Mouse (Mus musculus): ENCODE measurements around the gene Gstm5.

- TF ChIP-seq SIN3A (IDR thresholded peaks at IDR 0.05; ENCODE audit: low read length): no peak
- no peak for TF ChIP-seq TBP (IDR thresholded peaks at IDR 0.05; ENCODE audit: low read depth, low read length)
- no peak for TF ChIP-seq MAX (IDR thresholded peaks at IDR 0.05; ENCODE audit: low read length)
- TF ChIP-seq MAFK (IDR thresholded peaks at IDR 0.05; ENCODE audit: borderline replicate concordance, low read depth, low read length): no peak
- no peak for TF ChIP-seq MEF2A (IDR thresholded peaks at IDR 0.05; ENCODE audit: extremely low read depth, insufficient replicate concordance, low read depth, low read length, poor library complexity, severe bottlenecking)
- no peak for TF ChIP-seq ETS1 (IDR thresholded peaks at IDR 0.05; ENCODE audit: low read depth, low read length)
- no peak for TF ChIP-seq EP300 (IDR thresholded peaks at IDR 0.05; ENCODE audit: low read depth in 1 of 2, low read length in 2 of 2)
- no peak for TF ChIP-seq NRF1 (IDR thresholded peaks at IDR 0.05; ENCODE audit: insufficient read depth, low read depth, low read length, poor library complexity, severe bottlenecking)
- TF ChIP-seq CTCF (IDR thresholded peaks at IDR 0.05 in 2 of 3, conservative IDR thresholded peaks at IDR 0.05 in 1 of 3; ENCODE audit: control insufficient read depth in 1 of 3, insufficient read depth in 1 of 3, low read depth in 2 of 3, low read length in 3 of 3, poor library complexity in 1 of 3, severe bottlenecking in 1 of 3): peak; percentile 46 to 61 (median 48)
- no peak for TF ChIP-seq KAT2A (conservative IDR thresholded peaks at IDR 0.05; ENCODE audit: low read depth, low read length)
- peak; percentile 55 for TF ChIP-seq SMC3 (IDR thresholded peaks at IDR 0.05; ENCODE audit: low read depth, low read length)
- no peak for TF ChIP-seq ZNF384 (IDR thresholded peaks at IDR 0.05; ENCODE audit: low read depth, low read length)
Measured at GRCm38 (mm10) chr3:107917097-107917496, 21.5 kb downstream of the Gstm5 start.

Data from MEL (cell line).